Mouse (Mus musculus) intestine, embryonic 15.5 days (tissue): ENCODE results near the gene Prmt9. TPM values are rescaled to one million over a fixed set of nuclear protein-coding genes. Genes with fewer than 3 reads are reported as not detected.

Experiments
- ATAC-seq: fragments of 200-750 bp; cut with Nextera tagmentation; 2 replicates; pipeline ENCODE4 v1.8.0; 2017; ENCODE audit warnings: moderate TSS enrichment, moderate library complexity
- H3K27ac ChIP-seq: fragments of 300-500 bp; sonication (generic); 2 replicates; pipeline ENCODE4 v1.5.1; 2015; ENCODE audit warnings: mild to moderate bottlenecking, inconsistent platforms
- H3K27me3 ChIP-seq: fragments of 300-500 bp; sonication (generic); replicated peaks from 2 replicates; pipeline ENCODE4 v1.6.1; 2015; ENCODE audit warnings: inconsistent platforms
- H3K36me3 ChIP-seq: fragments of 300-500 bp; sonication (generic); 2 replicates; pipeline ENCODE4 v1.6.1; 2015; ENCODE audit warnings: inconsistent platforms
- H3K4me1 ChIP-seq: fragments of 300-500 bp; sonication (generic); replicated peaks from 2 replicates; pipeline ENCODE4 v1.6.1; 2015; ENCODE audit warnings: inconsistent platforms
- H3K4me2 ChIP-seq: fragments of 300-500 bp; sonication (generic); replicated peaks from 2 replicates; pipeline ENCODE4 v1.6.1; 2015; ENCODE audit warnings: mild to moderate bottlenecking, inconsistent platforms
- H3K4me3 ChIP-seq: fragments of 300-500 bp; sonication (generic); replicated peaks from 2 replicates; pipeline ENCODE4 v1.5.1; 2015; ENCODE audit warnings: inconsistent platforms
- H3K9ac ChIP-seq: fragments of 300-500 bp; sonication (generic); 2 replicates; pipeline ENCODE4 v1.6.1; 2015; ENCODE audit warnings: inconsistent platforms
- H3K9me3 ChIP-seq: fragments of 300-500 bp; sonication (generic); 2 replicates; pipeline ENCODE4 v1.6.1; 2016; ENCODE audit warnings: inconsistent platforms
- WGBS: fragments of 180-500 bp; shearing (Covaris S2); methylation state at CpG from one replicate; pipeline ENCODE4 v1.1.7; 2015; 5-methylcytosine and 5-hydroxymethylcytosine counted together
- polyA plus RNA-seq: library from polyadenylated mRNA; unstranded; fragments of >200 nt; fragmentation: Nextera tagmentation; extraction: Ambion mirVana; gene quantifications from 2 replicates; pipeline ENCODE4 v1.2.1, GENCODE M21; 2015

Prmt9 gene
- 16.6 and 16.9 TPM in 2 replicates for polyA plus RNA-seq

- Histone ChIP-seq H3K27ac (peak within 1 kb of the TSS; percentile 86), H3K9ac (peak within 1 kb of the TSS; percentile 91), H3K4me1 (0 out of 2 replicates have a peak, but pooled peaks cover 2% of the 10 kb centered on the region), H3K4me3 (peak within 1 kb of the TSS; percentile 82), H3K4me2 (peak within 1 kb of the TSS; percentile 72), H3K9me3 (no peaks in the 10 kb centered on the region), H3K27me3 (no peaks in the 10 kb centered on the region), H3K36me3 (peaks cover 15% of the 10 kb centered on the region)
- ATAC-seq: peak; percentile 99
- 3% methylated on average over 42 of the region's 42 CpGs for WGBS
Observed at GRCm38 (mm10) chr8:77549121-77549706, at the start of gene Prmt9. Gene Prmt9 (plus strand): TSS chr8:77549397.

GRCm38 (mm10) chr8:77500264-77500663 is 48.9 kb upstream of the Prmt9 start:
- Histone ChIP-seq H3K4me3 (no peak overlapping the region), H3K4me2 (no peak overlapping the region), H3K9ac (no peak overlapping the region), H3K27me3 (no peaks in the 10 kb centered on the region), H3K36me3 (no peaks in the 10 kb centered on the region), H3K4me1 (no peaks in the 10 kb centered on the region; the same call in 1 of the 2 replicates), H3K27ac (no peak overlapping the region), H3K9me3 (no peaks in the 10 kb centered on the region)
- 91% methylated on average over 3 of the region's 3 CpGs for WGBS
- no peak for ATAC-seq

GRCm38 (mm10) chr8:77501131-77501530 is 48.1 kb upstream of the Prmt9 start:
- ATAC-seq: no peak
- no peak overlapping the region for H3K4me3 ChIP-seq
- no peak overlapping the region for H3K27ac ChIP-seq
- no peaks in the 10 kb centered on the region; the same call in 1 of the 2 replicates for H3K4me1 ChIP-seq
- H3K4me2 ChIP-seq: no peak overlapping the region
- no peak overlapping the region for H3K9ac ChIP-seq
- no peaks in the 10 kb centered on the region for H3K9me3 ChIP-seq
- H3K27me3 ChIP-seq: no peaks in the 10 kb centered on the region
- no peaks in the 10 kb centered on the region for H3K36me3 ChIP-seq
- WGBS: 83% methylated on average over 8 of the region's 8 CpGs

- Histone ChIP-seq H3K4me2 (no peak overlapping the region), H3K36me3 (no peaks in the 10 kb centered on the region), H3K4me3 (no peak overlapping the region), H3K9ac (no peak overlapping the region), H3K27me3 (no peaks in the 10 kb centered on the region), H3K9me3 (no peaks in the 10 kb centered on the region), H3K4me1 (no peaks in the 10 kb centered on the region; the same call in 1 of the 2 replicates), H3K27ac (no peak overlapping the region)
- no peak for ATAC-seq
- WGBS: 83% methylated on average over 6 of the region's 6 CpGs
Observed at GRCm38 (mm10) chr8:77502547-77502946, 46.6 kb upstream of the Prmt9 start.

- Histone ChIP-seq H3K36me3 (no peaks in the 10 kb centered on the region), H3K9ac (no peak overlapping the region), H3K4me3 (no peak overlapping the region), H3K4me1 (no peaks in the 10 kb centered on the region; the same call in 1 of the 2 replicates), H3K27ac (no peak overlapping the region), H3K9me3 (no peaks in the 10 kb centered on the region), H3K4me2 (no peak overlapping the region), H3K27me3 (no peaks in the 10 kb centered on the region)
- 61% methylated on average over 7 of the region's 7 CpGs for WGBS
- ATAC-seq: 0 out of 2 replicates have a peak, but pooled peaks have one; percentile 21
Observed at GRCm38 (mm10) chr8:77506539-77506938, 42.7 kb upstream of the Prmt9 start.

GRCm38 (mm10) chr8:77507510-77508035 is 41.6 kb upstream of the Prmt9 start:
- Histone ChIP-seq H3K4me2 (no peak overlapping the region), H3K27me3 (no peaks in the 10 kb centered on the region), H3K4me3 (no peak overlapping the region), H3K36me3 (no peaks in the 10 kb centered on the region), H3K4me1 (peaks cover 4% of the 10 kb centered on the region; the same call in 1 of the 2 replicates), H3K9me3 (no peaks in the 10 kb centered on the region), H3K9ac (no peak overlapping the region), H3K27ac (no peak overlapping the region)
- ATAC-seq: no peak
- WGBS: 70% methylated on average over 10 of the region's 10 CpGs

- Histone ChIP-seq H3K27me3 (no peaks in the 10 kb centered on the region), H3K9me3 (no peaks in the 10 kb centered on the region), H3K4me1 (peaks cover 8% of the 10 kb centered on the region), H3K27ac (no peak overlapping the region), H3K4me3 (no peak overlapping the region), H3K9ac (no peak overlapping the region), H3K4me2 (no peak overlapping the region), H3K36me3 (no peaks in the 10 kb centered on the region)
- 0 out of 2 replicates have a peak, but pooled peaks have one; percentile 14 for ATAC-seq
- WGBS: 87% methylated on average over 7 of the region's 7 CpGs
Observed at GRCm38 (mm10) chr8:77509044-77509443, 40.2 kb upstream of the Prmt9 start.

- H3K36me3 ChIP-seq: no peaks in the 10 kb centered on the region
- WGBS: 66% methylated on average over 3 of the region's 3 CpGs
- peaks cover 15% of the 10 kb centered on the region for H3K4me1 ChIP-seq
- no peaks in the 10 kb centered on the region for H3K27me3 ChIP-seq
- no peak overlapping the region for H3K9ac ChIP-seq
- no peak overlapping the region for H3K4me3 ChIP-seq
- no peak for ATAC-seq
- no peak overlapping the region for H3K4me2 ChIP-seq
- H3K9me3 ChIP-seq: no peaks in the 10 kb centered on the region
- no peak overlapping the region for H3K27ac ChIP-seq
Observed at GRCm38 (mm10) chr8:77510426-77510825, 38.8 kb upstream of the Prmt9 start.

- H3K9me3 ChIP-seq: no peaks in the 10 kb centered on the region
- WGBS: 73% methylated on average over 13 of the region's 13 CpGs
- no peaks in the 10 kb centered on the region for H3K36me3 ChIP-seq
- no peak overlapping the region for H3K4me2 ChIP-seq
- no peak for ATAC-seq
- H3K27me3 ChIP-seq: no peaks in the 10 kb centered on the region
- H3K27ac ChIP-seq: no peak overlapping the region
- H3K4me1 ChIP-seq: peaks cover 25% of the 10 kb centered on the region
- no peak overlapping the region for H3K9ac ChIP-seq
- H3K4me3 ChIP-seq: no peak overlapping the region
Observed at GRCm38 (mm10) chr8:77511750-77512493, 37.3 kb upstream of the Prmt9 start.

GRCm38 (mm10) chr8:77515201-77515600 is 34.0 kb upstream of the Prmt9 start:
- H3K36me3 ChIP-seq: no peaks in the 10 kb centered on the region
- H3K4me2 ChIP-seq: peak overlapping the region; percentile 68
- no peak overlapping the region for H3K9ac ChIP-seq
- peaks cover 30% of the 10 kb centered on the region; the same call in 1 of the 2 replicates for H3K4me1 ChIP-seq
- H3K27ac ChIP-seq: no peak overlapping the region
- no peak overlapping the region for H3K4me3 ChIP-seq
- no peaks in the 10 kb centered on the region for H3K9me3 ChIP-seq
- no peaks in the 10 kb centered on the region for H3K27me3 ChIP-seq
- ATAC-seq: no peak
- 91% methylated on average over 8 of the region's 8 CpGs for WGBS

GRCm38 (mm10) chr8:77515786-77516185 is 33.4 kb upstream of the Prmt9 start:
- no peak for ATAC-seq
- peak overlapping the region; percentile 9 for H3K9ac ChIP-seq
- H3K4me3 ChIP-seq: peak overlapping the region; percentile 85
- H3K9me3 ChIP-seq: no peaks in the 10 kb centered on the region
- no peaks in the 10 kb centered on the region for H3K36me3 ChIP-seq
- 56% methylated on average over 8 of the region's 8 CpGs for WGBS
- no peaks in the 10 kb centered on the region for H3K27me3 ChIP-seq
- peaks cover 30% of the 10 kb centered on the region; the same call in 1 of the 2 replicates for H3K4me1 ChIP-seq
- H3K27ac ChIP-seq: no peak overlapping the region
- peak overlapping the region; percentile 68 for H3K4me2 ChIP-seq

GRCm38 (mm10) chr8:77516845-77517244 is 32.4 kb upstream of the Prmt9 start:
- Histone ChIP-seq H3K27ac (peak overlapping the region; percentile 89), H3K4me3 (peak overlapping the region; percentile 85), H3K9ac (peak overlapping the region; percentile 88), H3K4me2 (peak overlapping the region; percentile 68), H3K9me3 (no peaks in the 10 kb centered on the region), H3K4me1 (peaks cover 33% of the 10 kb centered on the region; the same call in 1 of the 2 replicates), H3K36me3 (no peaks in the 10 kb centered on the region; the same call in 1 of the 2 replicates), H3K27me3 (no peaks in the 10 kb centered on the region)
- WGBS: 2% methylated on average over 10 of the region's 10 CpGs
- peak; percentile 26 for ATAC-seq
